Mouse (Mus musculus) urinary bladder, postnatal 0 days (tissue): ENCODE measurements around the gene Gm15080. TPM values are rescaled to one million over a fixed set of nuclear protein-coding genes. Genes with fewer than 3 reads are reported as not detected.

Experiments used
- polyA plus RNA-seq: library from polyadenylated mRNA; unstranded; fragments of >200 nt; fragmentation: Nextera tagmentation; extraction: Ambion mirVana; gene quantifications from 2 replicates; pipeline ENCODE4 v1.2.1, GENCODE M21; 2015

Gm15080 gene
- not detected in 2 replicates for polyA plus RNA-seq

GRCm38 (mm10) chrX:147992693-147993092 lies at the start of gene Gm15080:
Gm15080 (plus strand) TSS chrX:147992993.

Other genes starting within 250 kb of the Gm15080 start
- not detected in 2 replicates for gene Gm15128, start 227.0 kb upstream of the Gm15080 start, polyA plus RNA-seq
- gene Gm15107, start 187.7 kb downstream of the Gm15080 start, polyA plus RNA-seq, result not detected in 2 replicates